Mouse (Mus musculus) neural tube, embryonic 11.5 days (tissue): ENCODE data around the gene Tpr. TPM values are rescaled to one million over a fixed set of nuclear protein-coding genes. Genes with fewer than 3 reads are reported as not detected.

Experiments used
- polyA plus RNA-seq: library from polyadenylated mRNA; unstranded; fragments of >200 nt; fragmentation: Nextera tagmentation; extraction: Ambion mirVana; gene quantifications from 2 replicates; pipeline ENCODE4 v1.2.1, GENCODE M21; 2014

Tpr gene
- polyA plus RNA-seq, 1 experiment from 2014 or later: 143 TPM

Other genes with a start within 250 kb of the Tpr start
- gene Pdc, start 73.4 kb upstream of the Tpr start, polyA plus RNA-seq: not detected in 2 replicates
- gene Odr4, start 242 bp downstream of the Tpr start, polyA plus RNA-seq: 32.2 and 39.4 TPM in 2 replicates
- gene Prg4, start 73.3 kb downstream of the Tpr start, polyA plus RNA-seq: 0.31 and 0.49 TPM in 2 replicates